Mouse (Mus musculus): ENCODE measurements around the gene Taar1. TPM values are rescaled to one million over a fixed set of nuclear protein-coding genes. Genes with fewer than 3 reads are reported as not detected.

Gene Taar1
- polyA plus RNA-seq, 2 experiments, result not detected

- WGBS (ENCODE audit: insufficient replicate concordance), result 78% methylated on average over 16 of the region's 16 CpGs
- ATAC-seq (ENCODE audit: insufficient read depth) (no peak), DNase-seq (ENCODE audit: low read depth in 3 of 3, low spot score in 3 of 3) (no peak)
- H3K27me3 ChIP-seq (ENCODE audit: control insufficient read depth, insufficient read depth, low read length), result no peaks in the 10 kb centered on the region
- no peak within 1 kb of the TSS for H3K4me2 ChIP-seq (ENCODE audit: low read depth)
- no peak within 1 kb of the TSS for H3K9ac ChIP-seq (replicated peaks)
- H3K4me3 ChIP-seq (ENCODE audit: insufficient read depth in 1 of 2, low read depth in 2 of 2, low read length in 2 of 2), result no peak within 1 kb of the TSS
- H3K36me3 ChIP-seq (replicated peaks; ENCODE audit: control insufficient read depth, insufficient read depth, low read depth), result no peaks in the 10 kb centered on the region
- no peaks in the 10 kb centered on the region for H3K9me3 ChIP-seq (ENCODE audit: control insufficient read depth, low read length)
- no peak within 1 kb of the TSS for H3K27ac ChIP-seq
- H3K4me1 ChIP-seq (replicated peaks; ENCODE audit: control insufficient read depth in 2 of 2, insufficient read depth in 2 of 2, low read length in 1 of 2), result no peaks in the 10 kb centered on the region
- TF ChIP-seq CTCF (IDR thresholded peaks at IDR 0.05; ENCODE audit: low read depth), result no peak
- TF ChIP-seq EP300 (IDR thresholded peaks at IDR 0.05; ENCODE audit: low read depth), result no peak
These were observed 29.4 kb downstream of the Taar1 start, which contains the start of gene Taar3 for GRCm38 (mm10) chr10:23949508-23950005. Taar3 (plus strand) TSS chr10:23949558.

GRCm38 (mm10) chr10:23951714-23952113 lies 31.6 kb downstream of the Taar1 start:
- H3K9ac ChIP-seq (replicated peaks), result no peak overlapping the region
- H3K4me2 ChIP-seq (ENCODE audit: low read depth), result no peak overlapping the region
- no peak for DNase-seq (ENCODE audit: low read depth in 3 of 3, low spot score in 3 of 3)
- H3K27me3 ChIP-seq (ENCODE audit: control insufficient read depth, insufficient read depth, low read length), result no peaks in the 10 kb centered on the region
- no peak overlapping the region for H3K4me3 ChIP-seq (ENCODE audit: insufficient read depth in 1 of 2, low read depth in 2 of 2, low read length in 2 of 2)
- no peaks in the 10 kb centered on the region for H3K9me3 ChIP-seq (ENCODE audit: control insufficient read depth, low read length)
- no peaks in the 10 kb centered on the region for H3K36me3 ChIP-seq (replicated peaks; ENCODE audit: control insufficient read depth, insufficient read depth, low read depth)
- no peaks in the 10 kb centered on the region for H3K4me1 ChIP-seq (replicated peaks; ENCODE audit: control insufficient read depth in 2 of 2, insufficient read depth in 2 of 2, low read length in 1 of 2)
- 56% methylated on average over 6 of the region's 6 CpGs for WGBS (ENCODE audit: insufficient replicate concordance)
- no peak overlapping the region for H3K27ac ChIP-seq
- no peak for ATAC-seq (ENCODE audit: insufficient read depth)
- TF ChIP-seq CTCF (IDR thresholded peaks at IDR 0.05; ENCODE audit: low read depth), result no peak
- TF ChIP-seq EP300 (IDR thresholded peaks at IDR 0.05; ENCODE audit: low read depth), result no peak

- 47% methylated on average over 3 of the region's 3 CpGs for WGBS (ENCODE audit: insufficient replicate concordance)
- H3K9me3 ChIP-seq (ENCODE audit: control insufficient read depth, low read length), result no peaks in the 10 kb centered on the region
- DNase-seq (ENCODE audit: low read depth in 3 of 3, low spot score in 3 of 3), result no peak
- H3K27me3 ChIP-seq (ENCODE audit: control insufficient read depth, insufficient read depth, low read length), result no peaks in the 10 kb centered on the region
- no peak overlapping the region for H3K27ac ChIP-seq
- TF ChIP-seq CTCF (IDR thresholded peaks at IDR 0.05; ENCODE audit: low read depth), result no peak
- no peaks in the 10 kb centered on the region for H3K4me1 ChIP-seq (replicated peaks; ENCODE audit: control insufficient read depth in 2 of 2, insufficient read depth in 2 of 2, low read length in 1 of 2)
- ATAC-seq (ENCODE audit: insufficient read depth), result no peak
- H3K36me3 ChIP-seq (replicated peaks; ENCODE audit: control insufficient read depth, insufficient read depth, low read depth), result no peaks in the 10 kb centered on the region
- no peak overlapping the region for H3K9ac ChIP-seq (replicated peaks)
- no peak overlapping the region for H3K4me2 ChIP-seq (ENCODE audit: low read depth)
- H3K4me3 ChIP-seq (ENCODE audit: insufficient read depth in 1 of 2, low read depth in 2 of 2, low read length in 2 of 2), result no peak overlapping the region
These were observed 38.9 kb downstream of the Taar1 start for GRCm38 (mm10) chr10:23959071-23959470.

- 68% methylated on average over 13 of the region's 13 CpGs for WGBS (ENCODE audit: insufficient replicate concordance)
- Histone ChIP-seq H3K4me3 (ENCODE audit: insufficient read depth in 1 of 2, low read depth in 2 of 2, low read length in 2 of 2) (no peak within 1 kb of the TSS), H3K4me1 (replicated peaks; ENCODE audit: control insufficient read depth in 2 of 2, insufficient read depth in 2 of 2, low read length in 1 of 2) (no peaks in the 10 kb centered on the region), H3K4me2 (ENCODE audit: low read depth) (no peak within 1 kb of the TSS), H3K9ac (replicated peaks) (no peak within 1 kb of the TSS), H3K9me3 (ENCODE audit: control insufficient read depth, low read length) (no peaks in the 10 kb centered on the region), H3K27me3 (ENCODE audit: control insufficient read depth, insufficient read depth, low read length) (no peaks in the 10 kb centered on the region), H3K36me3 (replicated peaks; ENCODE audit: control insufficient read depth, insufficient read depth, low read depth) (no peaks in the 10 kb centered on the region), H3K27ac (no peak within 1 kb of the TSS)
- ATAC-seq (ENCODE audit: insufficient read depth) (no peak), DNase-seq (ENCODE audit: low read depth in 3 of 3, low spot score in 3 of 3) (no peak)
- TF ChIP-seq CTCF (IDR thresholded peaks at IDR 0.05; ENCODE audit: low read depth) (no peak), EP300 (IDR thresholded peaks at IDR 0.05; ENCODE audit: low read depth) (no peak)
These were observed 40.3 kb downstream of the Taar1 start, which contains the start of gene Taar4 for GRCm38 (mm10) chr10:23960444-23960915. Taar4 (plus strand) TSS chr10:23960494.

GRCm38 (mm10) chr10:23963444-23963843 lies 43.3 kb downstream of the Taar1 start:
- H3K4me2 ChIP-seq (ENCODE audit: low read depth), result no peak overlapping the region
- no peak for ATAC-seq (ENCODE audit: insufficient read depth)
- H3K36me3 ChIP-seq (replicated peaks; ENCODE audit: control insufficient read depth, insufficient read depth, low read depth), result no peaks in the 10 kb centered on the region
- no peak overlapping the region for H3K4me3 ChIP-seq (ENCODE audit: insufficient read depth in 1 of 2, low read depth in 2 of 2, low read length in 2 of 2)
- 38% methylated on average over 3 of the region's 3 CpGs for WGBS (ENCODE audit: insufficient replicate concordance)
- no peaks in the 10 kb centered on the region for H3K4me1 ChIP-seq (replicated peaks; ENCODE audit: control insufficient read depth in 2 of 2, insufficient read depth in 2 of 2, low read length in 1 of 2)
- H3K9ac ChIP-seq (replicated peaks), result no peak overlapping the region
- no peak overlapping the region for H3K27ac ChIP-seq
- no peaks in the 10 kb centered on the region for H3K27me3 ChIP-seq (ENCODE audit: control insufficient read depth, insufficient read depth, low read length)
- no peaks in the 10 kb centered on the region for H3K9me3 ChIP-seq (ENCODE audit: control insufficient read depth, low read length)
- no peak for DNase-seq (ENCODE audit: low read depth in 3 of 3, low spot score in 3 of 3)
- no peak for TF ChIP-seq EP300 (IDR thresholded peaks at IDR 0.05; ENCODE audit: low read depth)
- no peak for TF ChIP-seq CTCF (IDR thresholded peaks at IDR 0.05; ENCODE audit: low read depth)

Data from liver, embryonic 14.5 days (tissue).